Mouse (Mus musculus) heart, postnatal 0 days (tissue): ENCODE data around the gene Cldn17.

Experiments
- CTCF ChIP-seq: IDR thresholded peaks from 2 replicates; pipeline ENCODE4 v1.5.1; 2016; ENCODE audit warnings: antibody characterized with exemption, control low read depth, low read depth
- EP300 ChIP-seq: IDR thresholded peaks from 2 replicates; pipeline ENCODE4 v1.6.1; 2016; ENCODE audit warnings: antibody characterized with exemption, low read depth

DNA sequence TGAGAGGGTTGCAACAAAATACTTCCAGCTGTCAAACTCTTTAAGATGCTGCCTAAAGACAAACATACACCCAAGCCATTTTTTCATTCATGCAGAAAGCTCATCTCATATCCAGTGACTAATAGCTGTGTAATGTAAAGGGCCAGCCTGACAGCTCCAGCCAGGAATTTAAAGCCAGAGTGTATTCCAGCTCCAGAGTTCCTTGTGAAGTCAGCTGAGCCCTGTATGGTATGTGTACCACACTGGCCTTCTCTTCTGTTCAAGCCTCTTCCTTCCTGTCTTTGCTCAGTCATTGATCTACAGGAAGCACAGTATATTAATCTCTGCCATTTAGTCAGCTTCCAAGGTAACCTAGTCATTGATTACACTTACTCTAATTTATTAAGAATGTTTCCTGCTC is 4.6 kb upstream of the Cldn17 start:
- TF ChIP-seq CTCF (no peak), EP300 (no peak)
